Mouse (Mus musculus) heart, adult 9 months (tissue): Measurements from ENCODE around the gene Foxl2.

Experiments used
- DNase-seq, 2 experiments: peaks; one replicate each; pipeline ENCODE4 v3.0.0; 2022; ENCODE audit warnings: low spot score in 2 of 2

Foxl2 gene

GRCm38 (mm10) chr9:98955103-98955715 is at the start of gene Foxl2:
Foxl2 (plus strand) TSS chr9:98955288.
- DNase-seq: no peak

GRCm38 (mm10) chr9:98920629-98921523 is 34.2 kb upstream of the Foxl2 start:
- DNase-seq: no peak

GRCm38 (mm10) chr9:98923119-98923518 is 32.0 kb upstream of the Foxl2 start:
- no peak for DNase-seq

- no peak for DNase-seq
These were observed 30.9 kb upstream of the Foxl2 start for GRCm38 (mm10) chr9:98924183-98924582.

GRCm38 (mm10) chr9:98929496-98929895 is 25.6 kb upstream of the Foxl2 start:
- no peak for DNase-seq

GRCm38 (mm10) chr9:98932931-98933330 is 22.2 kb upstream of the Foxl2 start:
- no peak for DNase-seq

GRCm38 (mm10) chr9:98935190-98935909 is 19.7 kb upstream of the Foxl2 start:
- no peak for DNase-seq

- DNase-seq: no peak
These were observed 15.8 kb upstream of the Foxl2 start for GRCm38 (mm10) chr9:98939290-98939689.

- no peak for DNase-seq
These were observed 2.7 kb upstream of the Foxl2 start for GRCm38 (mm10) chr9:98952171-98953050.

GRCm38 (mm10) chr9:98953291-98953690 is 1.8 kb upstream of the Foxl2 start:
- no peak for DNase-seq

GRCm38 (mm10) chr9:98953830-98954229 is 1.3 kb upstream of the Foxl2 start:
- no peak for DNase-seq

- DNase-seq: no peak
These were observed 541 bp upstream of the Foxl2 start for GRCm38 (mm10) chr9:98954391-98955102.

- DNase-seq: peak in 1 of 2 experiments; percentile 20
These were observed 682 bp downstream of the Foxl2 start for GRCm38 (mm10) chr9:98955716-98956224.

- peak in 1 of 2 experiments; percentile 14 for DNase-seq
These were observed 1.7 kb downstream of the Foxl2 start for GRCm38 (mm10) chr9:98956591-98957381.

GRCm38 (mm10) chr9:98957751-98958351 is 2.8 kb downstream of the Foxl2 start:
- DNase-seq: no peak

- DNase-seq: no peak
These were observed 3.5 kb downstream of the Foxl2 start for GRCm38 (mm10) chr9:98958628-98959027.

GRCm38 (mm10) chr9:98959851-98960250 is 4.8 kb downstream of the Foxl2 start:
- DNase-seq: no peak

GRCm38 (mm10) chr9:98960348-98960747 is 5.3 kb downstream of the Foxl2 start:
- no peak for DNase-seq
